Mouse (Mus musculus): ENCODE measurements at regions not wholly inside any gene's neighbourhood (a gene's known extent, or its start where the extent isn't known, plus 50 kb on each side); places are given as distances from the start of the nearest gene placed in this dataset.

GRCm38 (mm10) chr13:100933265-100933664, 100.0 kb upstream of the Slc30a5 start:
- DNase-seq (ENCODE audit: inconsistent ontology term): no peak

- no peak for DNase-seq (ENCODE audit: inconsistent ontology term)
These were observed 66.3 kb upstream of the Slc30a5 start for GRCm38 (mm10) chr13:100899566-100899965.

- DNase-seq (ENCODE audit: inconsistent ontology term): no peak
These were observed 60.6 kb upstream of the Slc30a5 start for GRCm38 (mm10) chr13:100893871-100894270.

GRCm38 (mm10) chr13:100893096-100893495, 59.9 kb upstream of the Slc30a5 start:
- DNase-seq (ENCODE audit: inconsistent ontology term): no peak

- no peak for DNase-seq (ENCODE audit: inconsistent ontology term)
These were observed 59.4 kb upstream of the Slc30a5 start for GRCm38 (mm10) chr13:100892647-100893071.

- peak; percentile 65 for DNase-seq (ENCODE audit: inconsistent ontology term)
These were observed 59.0 kb upstream of the Slc30a5 start for GRCm38 (mm10) chr13:100892204-100892603.

GRCm38 (mm10) chr13:100890457-100890856, 57.2 kb upstream of the Slc30a5 start:
- no peak for DNase-seq (ENCODE audit: inconsistent ontology term)

GRCm38 (mm10) chr13:100888481-100888880, 55.3 kb upstream of the Slc30a5 start:
- no peak for DNase-seq (ENCODE audit: inconsistent ontology term)

- no peak for DNase-seq (ENCODE audit: inconsistent ontology term)
These were observed 50.5 kb upstream of the Slc30a5 start for GRCm38 (mm10) chr13:100883711-100884110.
